Mouse (Mus musculus) cerebellum, postnatal 4 days (tissue): ENCODE results near the gene Icam2.
"Not testable (repeated sequence)": the region's sequence is repeated elsewhere in the genome, so short reads cannot be mapped to it uniquely, and the experiment has no call there.

Experiments used
- DNase-seq, 2 experiments: peaks; one replicate each; pipeline ENCODE4 v3.0.0; 2022; ENCODE audit warnings: low spot score in 2 of 2, mixed read lengths in 1 of 2

Icam2 gene

GRCm38 (mm10) chr11:106344910-106345309 is 43.0 kb downstream of the Icam2 start:
- no peak for DNase-seq

DNA sequence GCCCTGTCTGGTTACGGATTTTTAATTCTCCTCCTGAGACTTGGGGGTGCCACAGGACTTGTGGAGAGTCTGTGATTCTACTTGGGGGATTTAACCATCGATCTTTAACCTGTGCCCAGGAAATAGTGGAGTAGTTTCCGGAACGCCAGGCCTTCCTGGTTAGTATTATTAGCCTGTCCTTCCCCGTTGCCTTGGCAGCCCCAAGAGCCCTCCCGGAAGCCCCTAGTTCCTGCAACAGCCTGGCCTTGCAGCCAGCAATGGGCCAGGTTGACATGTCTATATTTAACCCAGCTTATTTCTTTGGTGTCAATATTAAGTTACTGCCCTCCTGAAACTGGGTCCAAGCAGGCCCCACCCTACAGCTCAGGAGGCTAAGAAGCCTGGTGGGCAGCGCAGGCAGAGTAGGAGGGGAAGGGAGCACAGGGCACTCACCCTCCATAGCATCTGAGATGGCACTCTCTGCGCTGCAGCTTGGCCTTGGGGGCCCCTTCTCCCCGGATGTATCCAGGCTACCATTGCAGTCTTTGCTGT is 46.8 kb downstream of the Icam2 start:
- DNase-seq = no peak

DNA sequence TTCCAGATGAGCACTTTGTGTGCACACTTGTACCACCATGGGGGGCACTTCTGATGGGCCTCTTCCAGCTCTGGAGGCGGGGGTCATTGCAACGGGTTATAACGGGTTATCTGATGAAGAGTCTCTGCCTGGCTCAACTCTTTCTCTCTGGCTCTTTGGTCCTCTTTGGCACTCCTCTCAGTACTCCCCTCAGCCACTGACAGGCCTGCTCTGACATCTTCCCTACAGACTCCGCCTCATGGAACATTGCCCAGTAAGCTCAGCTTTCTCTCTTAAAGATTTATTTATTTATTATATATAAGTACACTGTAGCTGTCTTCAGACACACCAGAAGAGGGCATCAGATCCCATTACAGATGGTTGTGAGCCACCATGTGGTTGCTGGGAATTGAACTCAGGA is 48.6 kb downstream of the Icam2 start:
- DNase-seq = not testable (repeated sequence)

DNA sequence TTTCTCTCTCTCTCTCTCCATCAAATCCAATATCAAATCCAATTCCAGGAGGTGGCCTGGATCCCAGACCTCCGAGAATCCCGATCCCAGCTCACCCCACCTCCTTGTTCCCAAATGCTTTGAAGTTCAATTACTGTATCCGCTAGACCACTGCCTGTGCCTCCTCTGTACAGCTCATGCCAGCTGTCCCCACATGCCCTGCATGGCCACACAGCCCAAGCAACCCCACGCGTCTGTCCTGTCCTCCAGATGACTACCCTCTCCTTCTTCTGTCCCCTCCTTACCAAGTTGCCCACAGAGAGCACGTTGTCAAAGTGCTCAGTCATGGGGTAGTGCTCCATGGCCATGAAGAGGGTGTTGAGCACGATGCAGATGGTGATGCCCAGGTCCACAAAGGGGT is 49.0 kb downstream of the Icam2 start:
- no peak for DNase-seq

DNA sequence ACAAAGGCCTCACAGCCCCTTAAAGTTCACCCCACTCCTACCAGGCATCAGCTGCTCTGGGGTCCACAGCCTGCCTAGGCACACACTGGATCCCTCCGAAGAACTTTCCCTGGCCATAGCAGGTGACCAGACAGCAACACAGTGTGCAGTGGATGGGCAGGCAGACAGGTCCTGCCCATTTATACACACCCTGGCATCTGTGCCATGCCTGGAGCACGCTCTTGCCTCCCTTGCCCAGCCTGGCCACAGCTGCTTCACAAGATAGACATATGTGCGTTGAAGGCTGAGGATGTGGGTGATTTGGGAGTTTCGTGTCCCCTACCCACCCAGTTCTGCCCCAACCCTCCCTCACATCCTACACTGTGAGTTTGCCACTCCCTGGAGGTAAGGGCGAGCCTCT is 49.8 kb downstream of the Icam2 start:
- DNase-seq = no peak

DNA sequence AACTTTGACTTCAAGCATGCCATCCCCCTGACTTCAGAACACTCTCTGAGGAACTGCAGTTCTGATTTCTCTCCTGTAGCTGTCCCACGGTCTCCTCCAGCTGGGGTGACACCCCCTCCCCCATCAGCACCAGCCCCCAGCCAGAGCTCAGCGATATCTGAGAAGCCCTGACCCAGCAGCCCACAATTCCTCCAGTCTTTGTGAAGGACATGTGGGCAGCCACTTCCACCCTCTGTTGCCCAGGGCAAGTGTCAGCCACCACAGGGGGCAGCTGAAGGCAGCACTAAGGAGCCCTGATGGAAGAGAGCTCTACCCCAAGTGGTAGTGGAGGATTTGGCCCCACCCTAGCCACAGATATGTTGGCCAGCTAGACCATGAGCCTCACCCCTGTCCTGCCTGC is 53.8 kb downstream of the Icam2 start:
- no peak for DNase-seq

GRCm38 (mm10) chr11:106332458-106332857 is 55.4 kb downstream of the Icam2 start:
- DNase-seq = no peak

GRCm38 (mm10) chr11:106329682-106330081 is 58.2 kb downstream of the Icam2 start:
- DNase-seq = no peak

- DNase-seq = no peak
Measured at GRCm38 (mm10) chr11:106329128-106329527, 58.7 kb downstream of the Icam2 start.

DNA sequence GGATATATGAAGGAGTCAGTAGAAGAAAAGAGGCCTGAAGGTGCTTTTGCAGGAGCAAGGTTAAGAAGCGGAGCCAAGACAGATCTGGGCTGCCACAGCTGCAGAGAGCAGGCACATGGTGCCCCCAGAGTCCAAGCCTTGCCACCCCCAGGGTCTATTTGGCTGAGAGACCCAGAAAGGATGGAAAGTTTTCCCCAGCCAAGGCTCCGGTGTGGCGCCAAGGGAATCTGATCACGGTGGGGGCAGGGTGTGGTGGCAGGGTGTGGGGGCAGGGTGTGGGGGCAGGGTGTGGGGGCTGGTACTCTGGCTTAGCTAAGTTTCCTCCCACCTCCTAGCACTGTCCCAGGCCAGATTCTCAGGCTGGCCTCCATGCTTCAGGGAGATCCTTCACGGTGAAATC is 59.4 kb downstream of the Icam2 start:
- no peak for DNase-seq
